Mouse (Mus musculus) cerebellum, adult 11-12 months (tissue): ENCODE measurements around the gene Gtpbp8.

Experiments
- DNase-seq: peaks from one replicate; pipeline ENCODE4 v3.0.0; 2022

Gtpbp8 gene

DNA sequence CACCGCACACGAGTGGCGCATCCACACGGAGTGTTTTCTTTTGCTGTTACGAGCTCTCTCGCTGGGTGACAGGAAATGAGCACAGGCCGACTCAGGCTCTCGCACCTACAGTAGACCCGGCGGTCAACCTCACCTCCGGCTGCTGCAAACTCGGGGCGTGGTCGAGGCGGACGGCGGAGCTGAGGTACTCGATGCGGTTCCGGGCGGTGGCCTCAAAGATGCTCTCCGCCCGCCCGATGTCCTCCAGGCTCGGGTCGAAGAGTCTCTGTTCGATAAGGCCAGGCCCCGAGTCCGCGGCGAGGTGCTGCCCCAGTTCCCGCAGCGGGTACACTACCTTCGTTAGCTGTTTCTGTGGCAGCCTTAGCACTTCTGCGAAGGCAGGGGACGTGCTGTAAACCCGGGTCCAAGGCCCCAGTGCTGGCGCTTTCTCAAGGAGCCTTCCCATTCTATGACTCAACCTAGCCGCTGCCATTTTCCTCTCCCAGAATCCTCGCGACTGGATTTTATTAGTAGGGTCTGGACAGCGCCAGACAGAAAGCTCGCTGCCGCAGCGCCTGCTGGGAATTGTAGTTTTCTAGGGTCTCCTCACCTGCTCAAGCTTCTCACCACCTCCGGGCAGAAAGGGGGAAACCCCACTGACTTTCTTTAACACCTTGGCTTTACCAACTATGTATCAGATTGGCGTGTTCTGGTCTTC is at the start of gene Gtpbp8:
Gtpbp8 (minus strand) TSS at position 498 of the 697 bp plus-strand sequence.
- peak; percentile 88 for DNase-seq

DNA sequence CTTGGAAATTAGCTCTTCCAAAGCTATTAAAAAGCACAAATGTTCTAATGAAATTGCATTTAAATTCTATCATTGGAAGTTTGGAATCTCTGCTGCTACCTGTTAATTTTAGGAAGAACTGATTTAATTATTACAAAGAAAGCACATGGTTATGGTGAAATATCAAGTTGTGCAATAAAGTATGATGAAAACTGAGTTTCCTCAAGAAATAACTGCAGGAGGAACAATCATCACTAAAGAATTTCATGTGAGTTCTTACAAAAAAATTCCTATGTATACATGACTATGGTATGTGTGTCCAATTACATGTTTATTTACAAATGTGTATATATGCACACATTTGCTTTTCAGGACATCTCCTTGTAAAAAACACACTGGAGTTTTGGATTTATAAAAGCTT is 48.3 kb upstream of the Gtpbp8 start:
- no peak for DNase-seq

GRCm38 (mm10) chr16:44786934-44787333 is 40.8 kb upstream of the Gtpbp8 start:
- no peak for DNase-seq

- no peak for DNase-seq
Observed at GRCm38 (mm10) chr16:44780751-44781150, 34.6 kb upstream of the Gtpbp8 start.

- DNase-seq, result no peak
Observed at GRCm38 (mm10) chr16:44779494-44779893, 33.3 kb upstream of the Gtpbp8 start.

DNA sequence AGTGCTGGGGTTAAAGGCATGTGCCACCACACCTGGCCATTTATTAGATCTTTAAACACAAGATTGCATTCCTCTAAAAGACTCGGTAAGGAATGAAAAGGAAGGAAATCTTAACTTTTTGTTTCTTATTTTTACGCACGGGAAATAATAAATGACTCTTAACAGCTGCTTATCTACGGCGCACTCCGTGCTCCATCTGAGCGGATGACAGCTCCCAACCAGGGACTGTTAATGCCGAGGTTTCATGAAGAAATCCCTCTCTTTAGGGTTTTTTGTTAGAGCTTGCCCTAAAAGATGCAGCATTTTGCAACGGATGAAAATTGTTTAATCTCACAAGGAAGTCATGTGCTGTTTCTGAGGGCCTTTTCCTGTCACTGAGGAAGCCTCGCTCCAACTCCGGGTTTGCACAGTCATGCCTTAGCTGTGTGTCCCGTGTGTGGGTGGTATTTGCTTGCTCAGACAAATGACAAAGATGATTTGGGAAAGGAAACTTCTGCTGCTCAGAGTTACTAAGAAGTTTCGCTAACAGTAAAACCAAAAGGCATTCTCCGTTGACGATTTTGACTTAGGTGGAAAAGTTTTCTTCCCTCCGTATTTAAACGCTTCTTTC is 32.5 kb upstream of the Gtpbp8 start:
- no peak for DNase-seq

GRCm38 (mm10) chr16:44774201-44774600 is 28.0 kb upstream of the Gtpbp8 start:
- no peak for DNase-seq

GRCm38 (mm10) chr16:44773673-44774072 is 27.5 kb upstream of the Gtpbp8 start:
- no peak for DNase-seq

DNA sequence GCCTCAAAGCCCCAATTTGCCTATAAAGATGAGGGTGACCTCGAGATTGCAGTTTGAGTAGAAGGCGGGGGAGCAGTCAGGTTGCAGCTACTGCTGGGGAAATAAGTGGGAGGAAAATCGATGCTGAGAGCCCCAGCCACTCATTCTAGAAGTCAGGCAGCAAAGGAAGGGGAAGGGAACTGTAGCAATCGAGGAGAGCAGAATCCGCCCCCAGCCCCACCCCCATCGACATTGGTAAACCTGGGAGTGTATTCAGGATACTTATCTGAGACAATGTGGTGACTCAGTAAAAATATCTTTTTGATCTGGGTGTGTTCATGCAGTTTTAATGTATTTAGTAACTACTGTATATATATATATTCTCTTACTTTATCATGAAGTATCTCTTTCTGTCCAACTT is 26.4 kb upstream of the Gtpbp8 start:
- no peak for DNase-seq

GRCm38 (mm10) chr16:44767967-44768366 is 21.8 kb upstream of the Gtpbp8 start:
- no peak for DNase-seq

DNA sequence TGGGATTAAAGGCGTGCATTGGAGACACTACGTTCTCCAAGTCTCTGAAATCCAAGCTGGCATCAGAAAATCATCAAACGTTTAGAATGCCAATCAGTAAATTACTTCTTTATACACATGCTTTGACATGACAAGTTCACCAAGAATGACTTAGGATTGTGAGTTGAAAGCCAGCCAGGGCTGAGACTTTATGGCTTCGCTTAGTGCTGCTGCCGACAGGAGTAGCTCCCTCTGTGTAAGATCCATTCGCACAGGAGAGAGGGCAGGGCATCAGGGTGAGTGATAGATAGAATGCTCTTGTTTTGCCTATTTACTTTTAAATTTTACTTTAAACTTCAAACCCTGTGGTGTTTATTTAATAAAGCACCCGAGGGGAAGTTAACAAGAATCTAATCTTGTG is 21.3 kb upstream of the Gtpbp8 start:
- DNase-seq, result no peak

- DNase-seq, result no peak
Observed at GRCm38 (mm10) chr16:44766320-44766892, 20.2 kb upstream of the Gtpbp8 start.

GRCm38 (mm10) chr16:44765555-44766319 is 19.6 kb upstream of the Gtpbp8 start, which contains the start of gene Cd200r1:
TSS of gene Cd200r1 (plus strand) at chr16:44765736.
- no peak for DNase-seq

DNA sequence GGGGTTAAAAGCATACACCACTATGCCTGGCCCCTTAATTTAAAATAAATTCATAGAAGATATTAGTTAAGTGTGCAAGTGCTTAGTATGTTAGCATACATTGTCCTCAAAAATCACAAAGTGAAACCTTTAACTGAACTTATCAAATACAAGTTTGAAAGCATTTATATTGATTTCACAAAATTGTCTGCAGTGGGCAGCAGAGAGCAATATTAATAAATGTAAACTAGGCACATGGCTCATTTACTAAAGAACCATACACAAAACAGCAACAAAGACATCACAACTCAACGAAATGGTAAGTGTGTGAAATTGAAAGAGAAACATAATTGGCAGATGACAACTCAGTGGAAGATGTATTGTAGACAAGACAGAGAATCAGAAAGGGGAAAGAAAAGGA is 15.6 kb upstream of the Gtpbp8 start:
- no peak for DNase-seq

DNA sequence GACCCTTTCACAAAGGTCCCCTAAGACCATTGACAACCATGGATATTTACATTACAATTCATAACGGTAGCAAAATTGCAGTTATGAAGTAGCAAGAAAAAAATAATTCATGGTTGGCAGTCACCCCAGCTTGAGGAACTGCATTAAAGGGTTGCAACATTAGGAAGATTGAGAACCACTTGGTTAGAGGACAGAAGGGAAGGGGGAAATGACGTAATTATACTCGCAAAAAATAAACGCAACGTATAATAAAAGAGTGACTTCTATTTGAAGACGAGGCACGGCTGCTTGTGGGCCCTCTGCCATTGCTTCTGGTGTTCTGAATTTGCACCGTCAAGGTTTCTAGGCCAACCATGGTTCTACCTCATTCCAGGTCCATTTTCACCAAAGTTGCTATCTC is 11.5 kb upstream of the Gtpbp8 start:
- no peak for DNase-seq

DNA sequence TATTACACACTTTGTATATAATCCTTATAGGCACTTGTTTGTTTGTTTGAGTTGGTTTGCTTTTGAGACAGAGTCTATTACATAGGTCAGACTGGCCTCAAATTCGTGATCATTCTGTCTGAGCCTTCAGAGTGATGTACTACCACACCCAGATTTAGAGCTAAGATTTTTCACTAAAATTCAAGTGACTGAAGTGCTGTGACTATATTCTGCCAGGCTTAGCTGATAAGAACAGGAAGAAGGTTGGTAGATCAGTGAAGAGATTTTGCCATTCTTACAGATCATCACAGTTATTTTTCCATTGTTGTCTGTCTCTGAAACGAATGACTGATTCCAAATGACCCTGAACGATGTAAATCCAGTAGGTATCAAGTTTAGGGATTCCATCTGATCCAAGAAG is 1.8 kb upstream of the Gtpbp8 start:
- DNase-seq, result no peak

DNA sequence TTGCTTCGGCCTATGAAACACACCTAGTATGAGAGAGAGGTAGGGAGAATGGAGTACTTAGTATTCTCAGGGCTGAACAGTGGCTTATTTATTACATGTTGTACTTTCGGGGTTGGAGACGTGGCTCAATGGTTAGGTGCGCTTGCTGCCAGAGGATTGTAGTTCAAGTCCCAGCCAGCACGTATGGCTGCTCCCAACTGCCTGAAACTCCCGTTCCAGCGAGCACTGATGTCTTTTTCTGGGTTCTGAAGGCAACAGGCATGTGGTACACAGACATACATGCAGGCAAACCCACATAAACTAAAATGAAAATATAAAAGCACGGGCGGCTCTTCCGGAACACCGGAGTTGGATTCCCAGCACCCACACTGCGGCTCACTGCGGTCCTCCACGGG is 695 bp downstream of the Gtpbp8 start:
- no peak for DNase-seq

DNA sequence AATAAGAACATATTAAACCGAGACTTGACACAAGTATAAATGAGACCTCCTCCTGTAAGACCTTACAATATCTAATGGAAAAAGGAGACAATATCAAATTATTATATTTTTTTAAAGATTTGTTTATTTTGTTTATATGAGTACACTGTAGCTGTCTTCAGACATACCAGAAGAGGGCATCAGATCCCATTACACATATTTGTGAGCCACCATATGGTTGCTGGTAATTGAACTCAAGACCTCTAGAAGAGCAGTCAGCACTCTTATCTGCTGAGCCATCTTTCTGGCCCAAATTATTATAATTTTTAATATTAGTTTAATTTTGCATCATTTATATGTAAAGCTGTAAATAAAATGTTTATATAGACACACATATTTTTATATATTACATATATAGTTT is 3.4 kb downstream of the Gtpbp8 start:
- DNase-seq, result no peak

DNA sequence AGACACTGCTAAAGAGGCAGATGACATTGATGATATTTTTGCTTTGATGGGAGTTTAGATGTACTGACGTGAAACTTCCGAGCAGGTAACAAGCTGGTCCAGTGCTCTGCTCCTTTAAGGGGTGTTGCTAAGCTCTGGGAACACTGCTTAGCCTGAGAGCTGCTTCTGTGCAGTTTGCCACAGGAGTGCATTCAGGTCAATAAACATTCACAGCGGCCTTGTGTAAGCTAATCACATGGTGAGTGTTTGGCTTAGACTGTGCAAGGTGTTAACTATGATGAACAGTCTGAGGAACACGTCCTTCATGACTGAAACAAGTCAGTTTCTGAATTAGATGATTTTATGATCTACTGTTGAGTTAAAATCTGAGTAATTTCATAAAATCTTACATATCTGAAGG is 10.0 kb downstream of the Gtpbp8 start:
- DNase-seq, result no peak

DNA sequence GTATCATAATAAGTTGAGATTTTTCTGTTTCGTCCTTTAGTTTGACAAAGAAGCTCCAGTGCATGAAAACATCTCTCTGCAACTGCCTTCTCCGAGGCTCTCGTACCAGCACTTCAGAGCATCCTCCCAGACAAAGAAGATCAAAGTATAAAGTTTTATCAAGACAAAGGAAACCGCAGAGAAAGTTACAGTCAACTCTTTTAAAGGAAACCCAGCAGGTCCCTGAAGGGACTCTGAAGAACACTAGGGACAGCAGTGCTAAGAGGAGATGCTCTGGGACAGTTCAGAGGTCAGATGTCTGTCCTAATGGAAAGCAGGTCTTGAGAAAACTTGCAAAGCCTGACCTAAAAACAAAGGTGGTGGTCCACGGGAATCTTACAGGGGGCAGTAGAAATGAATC is 10.5 kb downstream of the Gtpbp8 start:
- no peak for DNase-seq

DNA sequence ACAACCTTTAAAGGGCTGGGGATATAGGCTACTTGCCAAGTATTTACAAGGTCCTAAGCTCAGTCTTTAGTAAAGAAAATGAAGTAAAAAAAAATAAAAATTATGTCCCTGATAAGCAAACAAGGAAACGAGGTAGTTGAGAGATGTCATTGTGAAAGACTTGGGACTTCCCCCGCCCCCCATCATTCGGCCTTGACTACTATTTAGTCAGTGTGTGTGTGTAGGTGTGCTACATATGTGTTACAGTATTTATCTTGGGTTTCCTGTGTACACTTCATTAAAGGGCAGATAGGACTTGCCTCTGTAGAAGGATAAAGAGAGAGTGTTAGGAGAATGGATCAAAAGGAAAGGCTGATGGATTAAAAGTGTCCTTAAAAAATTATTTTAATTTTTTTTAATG is 12.1 kb downstream of the Gtpbp8 start:
- no peak for DNase-seq

DNA sequence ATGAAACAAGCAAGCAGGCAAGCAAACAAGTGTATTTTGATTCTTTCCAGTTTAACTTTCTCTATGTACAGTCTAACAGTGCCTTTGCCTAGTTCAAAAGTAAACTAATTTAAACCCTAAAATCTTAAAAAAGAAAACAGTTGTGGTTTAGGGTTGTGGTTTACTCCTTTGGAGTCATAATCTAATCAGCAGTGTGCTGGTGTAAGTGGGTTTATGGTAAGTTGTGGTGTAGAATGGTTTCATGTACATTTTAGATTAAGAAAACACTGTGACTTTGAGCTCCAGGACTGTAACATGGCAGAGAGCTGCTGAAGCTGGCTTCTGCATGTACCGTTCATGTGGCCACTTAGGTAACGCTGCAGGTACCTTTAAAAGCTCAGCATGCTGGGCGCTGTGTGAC is 18.6 kb downstream of the Gtpbp8 start:
- DNase-seq, result no peak

- peak; percentile 81 for DNase-seq
Observed at GRCm38 (mm10) chr16:44725286-44726223, 20.6 kb downstream of the Gtpbp8 start.
